Mouse (Mus musculus) thymus, adult 2 months (tissue): ENCODE measurements around the gene Mapkap1.

Source experiments
- CTCF ChIP-seq: fragments of 200-500 bp; IDR thresholded peaks from 2 replicates; pipeline ENCODE4 v1.5.1; 2012; ENCODE audit warnings: mild to moderate bottlenecking, control low read depth, low read length, moderate library complexity, borderline replicate concordance; ENCODE audit not compliant: control insufficient read depth, poor library complexity, insufficient read depth; ENCODE audit errors: extremely low read depth
- POLR2A ChIP-seq: fragments of 200-500 bp; IDR thresholded peaks from 2 replicates; pipeline ENCODE4 v1.6.1; 2012; ENCODE audit warnings: mild to moderate bottlenecking, low read length, control low read depth, moderate library complexity; ENCODE audit not compliant: control insufficient read depth, poor library complexity, insufficient read depth; ENCODE audit errors: extremely low read depth

DNA sequence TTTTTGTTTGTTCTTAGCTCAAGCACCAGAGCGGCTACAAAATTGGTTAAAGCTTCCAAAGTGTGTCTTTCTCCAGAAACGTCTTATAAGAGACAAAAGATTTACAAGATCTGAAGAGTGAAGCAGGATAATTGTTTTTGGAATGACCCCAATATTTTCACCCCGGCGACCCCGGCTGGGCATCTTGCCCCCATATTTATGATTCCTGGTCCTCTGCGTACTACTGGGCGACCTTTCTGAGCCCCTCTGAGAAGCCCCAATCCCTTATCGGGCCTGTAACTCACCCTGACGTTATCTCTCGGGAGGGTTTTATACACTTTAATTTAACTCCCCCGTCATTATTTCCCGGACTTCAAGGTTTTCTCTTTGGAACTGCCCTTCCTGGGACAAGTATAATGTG lies 225.5 kb downstream of the Mapkap1 start:
- TF ChIP-seq CTCF (no peak), POLR2A (no peak)
